Mouse (Mus musculus) CD4-positive naive resting alpha-beta T cell, adult 57 days (primary cell): ENCODE data around the gene Gm5294. TPM values are rescaled to one million over a fixed set of nuclear protein-coding genes. Genes with fewer than 3 reads are reported as not detected.

ENCODE experiments used
- total RNA-seq: library from RNA; stranded (reverse); gene quantifications from one replicate; pipeline ENCODE4 v1.2.4, GENCODE M21; 2023

Gm5294 gene
- not detected for total RNA-seq

DNA sequence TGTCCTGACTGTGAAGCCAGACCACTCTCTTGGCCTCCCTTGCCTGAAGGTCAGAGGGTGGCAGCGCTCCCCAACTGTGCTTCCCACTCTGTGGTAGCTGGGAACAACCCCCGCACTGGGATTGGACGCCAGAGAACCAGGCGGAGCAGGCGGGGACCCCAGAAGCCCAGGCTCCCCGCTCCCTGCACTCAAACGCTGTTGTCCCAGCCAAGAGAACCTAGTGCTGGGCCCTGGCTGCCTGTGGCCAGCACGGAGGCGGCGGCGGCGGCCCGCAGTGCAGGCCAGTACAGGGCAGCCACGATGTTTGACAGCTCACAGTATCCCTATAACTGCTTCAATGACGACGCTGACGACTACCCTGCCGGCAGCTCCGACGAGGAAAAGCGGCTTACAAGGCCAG lies at the start of gene Gm5294:
Gene Gm5294, plus strand, starts transcription at position 301 of the 400 bp plus-strand sequence.

Other genes with a start within 250 kb of the Gm5294 start
- gene Zfp68, start 200.3 kb upstream of the Gm5294 start, total RNA-seq = 46.6 TPM
- 7.1 TPM for gene A430033K04Rik, start 197.2 kb upstream of the Gm5294 start, total RNA-seq
- 0.21 TPM for gene Fam20c, start 65.6 kb upstream of the Gm5294 start, total RNA-seq
- gene Pdgfa, start 177.3 kb downstream of the Gm5294 start, total RNA-seq = not detected